Mouse (Mus musculus): Measurements from ENCODE around the gene Sox21. TPM values are rescaled to one million over a fixed set of nuclear protein-coding genes. Genes with fewer than 3 reads are reported as not detected.
A peak's percentile ranks its signal among the peaks of the same experiment; 100 is the strongest.

Gene Sox21
- polyA plus RNA-seq, 1 experiment from 2014 or later: 6.8 TPM

GRCm38 (mm10) chr14:118200731-118201130 lies 36.1 kb downstream of the Sox21 start:
- Histone ChIP-seq H3K36me3 (ENCODE audit: control insufficient read depth, insufficient read depth, low read length) (no peaks in the 10 kb centered on the region), H3K9me3 (ENCODE audit: control insufficient read depth, low read length) (no peaks in the 10 kb centered on the region), H3K9ac (ENCODE audit: low read length) (no peak overlapping the region), H3K4me1 (replicated peaks; ENCODE audit: control insufficient read depth, insufficient read depth) (no peaks in the 10 kb centered on the region), H3K27me3 (ENCODE audit: control insufficient read depth, insufficient read depth, low read length) (no peaks in the 10 kb centered on the region), H3K27ac (replicated peaks) (no peak overlapping the region), H3K4me3 (ENCODE audit: low read depth, low read length) (no peak overlapping the region), H3K4me2 (replicated peaks; ENCODE audit: low read depth) (no peak overlapping the region)
- TF ChIP-seq CTCF (IDR thresholded peaks at IDR 0.05; ENCODE audit: low read depth) (no peak), EP300 (optimal IDR thresholded peaks at IDR 0.05) (no peak)
- DNase-seq (ENCODE audit: low spot score) (no peak), ATAC-seq (ENCODE audit: low FRiP score, low TSS enrichment) (no peak)
- 92% methylated on average over 3 of the region's 3 CpGs for WGBS

- H3K9ac ChIP-seq (ENCODE audit: low read length): no peak overlapping the region
- no peaks in the 10 kb centered on the region for H3K9me3 ChIP-seq (ENCODE audit: control insufficient read depth, low read length)
- H3K36me3 ChIP-seq (ENCODE audit: control insufficient read depth, insufficient read depth, low read length): no peaks in the 10 kb centered on the region
- H3K4me1 ChIP-seq (replicated peaks; ENCODE audit: control insufficient read depth, insufficient read depth): no peaks in the 10 kb centered on the region
- DNase-seq (ENCODE audit: low spot score) (no peak), ATAC-seq (ENCODE audit: low FRiP score, low TSS enrichment) (no peak)
- WGBS: 68% methylated on average over 12 of the region's 12 CpGs
- no peak overlapping the region for H3K27ac ChIP-seq (replicated peaks)
- TF ChIP-seq EP300 (optimal IDR thresholded peaks at IDR 0.05) (no peak), CTCF (IDR thresholded peaks at IDR 0.05; ENCODE audit: low read depth) (no peak)
- H3K4me2 ChIP-seq (replicated peaks; ENCODE audit: low read depth): no peak overlapping the region
- no peaks in the 10 kb centered on the region for H3K27me3 ChIP-seq (ENCODE audit: control insufficient read depth, insufficient read depth, low read length)
- no peak overlapping the region for H3K4me3 ChIP-seq (ENCODE audit: low read depth, low read length)
Observed at GRCm38 (mm10) chr14:118197063-118197462, 39.8 kb downstream of the Sox21 start.

- Histone ChIP-seq H3K4me1 (replicated peaks; ENCODE audit: control insufficient read depth, insufficient read depth) (no peaks in the 10 kb centered on the region), H3K4me3 (ENCODE audit: low read depth, low read length) (no peak overlapping the region), H3K4me2 (replicated peaks; ENCODE audit: low read depth) (no peak overlapping the region), H3K27me3 (ENCODE audit: control insufficient read depth, insufficient read depth, low read length) (no peaks in the 10 kb centered on the region), H3K9ac (ENCODE audit: low read length) (no peak overlapping the region), H3K27ac (replicated peaks) (no peak overlapping the region), H3K36me3 (ENCODE audit: control insufficient read depth, insufficient read depth, low read length) (no peaks in the 10 kb centered on the region), H3K9me3 (ENCODE audit: control insufficient read depth, low read length) (no peaks in the 10 kb centered on the region)
- TF ChIP-seq EP300 (optimal IDR thresholded peaks at IDR 0.05) (no peak), CTCF (IDR thresholded peaks at IDR 0.05; ENCODE audit: low read depth) (no peak)
- ATAC-seq (ENCODE audit: low FRiP score, low TSS enrichment) (no peak), DNase-seq (ENCODE audit: low spot score) (no peak)
- 47% methylated on average over 13 of the region's 13 CpGs for WGBS
Observed at GRCm38 (mm10) chr14:118194219-118194914, 42.5 kb downstream of the Sox21 start.

- Histone ChIP-seq H3K9me3 (ENCODE audit: control insufficient read depth, low read length) (no peaks in the 10 kb centered on the region), H3K4me3 (ENCODE audit: low read depth, low read length) (no peak overlapping the region), H3K9ac (ENCODE audit: low read length) (no peak overlapping the region), H3K27ac (replicated peaks) (no peak overlapping the region), H3K4me2 (replicated peaks; ENCODE audit: low read depth) (no peak overlapping the region), H3K27me3 (ENCODE audit: control insufficient read depth, insufficient read depth, low read length) (no peaks in the 10 kb centered on the region), H3K4me1 (replicated peaks; ENCODE audit: control insufficient read depth, insufficient read depth) (no peaks in the 10 kb centered on the region), H3K36me3 (ENCODE audit: control insufficient read depth, insufficient read depth, low read length) (no peaks in the 10 kb centered on the region)
- 57% methylated on average over 10 of the region's 10 CpGs for WGBS
- DNase-seq (ENCODE audit: low spot score) (no peak), ATAC-seq (ENCODE audit: low FRiP score, low TSS enrichment) (no peak)
- TF ChIP-seq EP300 (optimal IDR thresholded peaks at IDR 0.05) (no peak), CTCF (IDR thresholded peaks at IDR 0.05; ENCODE audit: low read depth) (no peak)
Observed at GRCm38 (mm10) chr14:118193663-118194062, 43.2 kb downstream of the Sox21 start.

GRCm38 (mm10) chr14:118193001-118193628 lies 43.7 kb downstream of the Sox21 start:
- Histone ChIP-seq H3K4me1 (replicated peaks; ENCODE audit: control insufficient read depth, insufficient read depth) (no peaks in the 10 kb centered on the region), H3K9ac (ENCODE audit: low read length) (no peak overlapping the region), H3K4me3 (ENCODE audit: low read depth, low read length) (no peak overlapping the region), H3K36me3 (ENCODE audit: control insufficient read depth, insufficient read depth, low read length) (no peaks in the 10 kb centered on the region), H3K27me3 (ENCODE audit: control insufficient read depth, insufficient read depth, low read length) (no peaks in the 10 kb centered on the region), H3K9me3 (ENCODE audit: control insufficient read depth, low read length) (no peaks in the 10 kb centered on the region), H3K27ac (replicated peaks) (no peak overlapping the region), H3K4me2 (replicated peaks; ENCODE audit: low read depth) (no peak overlapping the region)
- no peak for TF ChIP-seq EP300 (optimal IDR thresholded peaks at IDR 0.05)
- peak; percentile 43; the same call in 1 of the 2 replicates for TF ChIP-seq CTCF (IDR thresholded peaks at IDR 0.05; ENCODE audit: low read depth)
- WGBS: 49% methylated on average over 10 of the region's 10 CpGs
- DNase-seq (ENCODE audit: low spot score) (no peak), ATAC-seq (ENCODE audit: low FRiP score, low TSS enrichment) (no peak)

GRCm38 (mm10) chr14:118191442-118191841 lies 45.4 kb downstream of the Sox21 start:
- no peak for DNase-seq (ENCODE audit: low spot score)
- no peaks in the 10 kb centered on the region for H3K36me3 ChIP-seq (ENCODE audit: control insufficient read depth, insufficient read depth, low read length)
- H3K4me3 ChIP-seq (ENCODE audit: low read depth, low read length): no peak overlapping the region
- no peaks in the 10 kb centered on the region for H3K27me3 ChIP-seq (ENCODE audit: control insufficient read depth, insufficient read depth, low read length)
- TF ChIP-seq CTCF (IDR thresholded peaks at IDR 0.05; ENCODE audit: low read depth) (no peak), EP300 (optimal IDR thresholded peaks at IDR 0.05) (no peak)
- no peak overlapping the region for H3K9ac ChIP-seq (ENCODE audit: low read length)
- H3K27ac ChIP-seq (replicated peaks): no peak overlapping the region
- ATAC-seq (ENCODE audit: low FRiP score, low TSS enrichment): no peak
- no peaks in the 10 kb centered on the region for H3K9me3 ChIP-seq (ENCODE audit: control insufficient read depth, low read length)
- H3K4me1 ChIP-seq (replicated peaks; ENCODE audit: control insufficient read depth, insufficient read depth): no peaks in the 10 kb centered on the region
- WGBS: 59% methylated on average over 9 of the region's 9 CpGs
- no peak overlapping the region for H3K4me2 ChIP-seq (replicated peaks; ENCODE audit: low read depth)

Small RNA genes within 50 kb of the gene (microRNA-seq; reads per million reads assigned to microRNA genes)
- not detected for gene Mir6241

Other genes with a start within 250 kb of the Sox21 start
- 0.27 and 0.41 TPM in 2 replicates for gene Dct, start 184.8 kb downstream of the Sox21 start, polyA plus RNA-seq (2015; fragmentation: Nextera tagmentation; extraction: Ambion mirVana)
- gene Tgds, start 104.3 kb downstream of the Sox21 start, polyA plus RNA-seq (2015; fragmentation: Nextera tagmentation; extraction: Ambion mirVana): 19.6 and 21.5 TPM in 2 replicates
- 38.9 and 40.3 TPM in 2 replicates for gene Gpr180, start 99.9 kb downstream of the Sox21 start, polyA plus RNA-seq (2015; fragmentation: Nextera tagmentation; extraction: Ambion mirVana)
- not detected in 2 replicates for gene Gm9376, start 29.9 kb upstream of the Sox21 start, polyA plus RNA-seq (2015; fragmentation: Nextera tagmentation; extraction: Ambion mirVana)